Mouse (Mus musculus) adrenal gland (tissue): ENCODE measurements around the gene Hs6st1.

Source experiments
- intact Hi-C: fragments of 180-260 bp; cut with DNase I; formaldehyde crosslinking; loops from one replicate; pipeline ENCODE4 v1.15.1; 2025
- microRNA-seq, 2 experiments: library from miRNA; unstranded; fragments of <30 nt; microRNA quantifications; one replicate each; pipeline ENCODE4; 2019

Hs6st1 gene

DNA sequence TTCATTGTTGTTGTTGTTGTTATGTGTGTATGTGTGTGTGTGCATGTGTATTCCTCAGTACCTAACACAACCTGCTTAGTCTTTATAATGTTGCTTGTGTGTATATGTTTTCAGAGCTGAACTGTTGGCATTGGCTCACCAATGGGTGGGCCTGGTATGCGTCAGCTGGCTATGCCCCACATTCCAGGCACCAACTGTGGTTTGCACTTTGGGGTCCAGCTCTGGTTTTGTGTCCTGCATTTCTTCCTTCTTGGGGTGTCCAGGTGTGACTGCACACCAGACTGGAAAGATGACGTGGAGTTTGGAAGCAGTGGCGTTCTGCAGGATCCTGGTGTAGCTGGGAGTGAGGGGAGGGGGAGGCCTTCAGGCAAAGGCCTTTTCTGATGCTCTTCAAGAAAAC lies 50.8 kb downstream of the Hs6st1 start:
- intact Hi-C loops = no loop called here

DNA sequence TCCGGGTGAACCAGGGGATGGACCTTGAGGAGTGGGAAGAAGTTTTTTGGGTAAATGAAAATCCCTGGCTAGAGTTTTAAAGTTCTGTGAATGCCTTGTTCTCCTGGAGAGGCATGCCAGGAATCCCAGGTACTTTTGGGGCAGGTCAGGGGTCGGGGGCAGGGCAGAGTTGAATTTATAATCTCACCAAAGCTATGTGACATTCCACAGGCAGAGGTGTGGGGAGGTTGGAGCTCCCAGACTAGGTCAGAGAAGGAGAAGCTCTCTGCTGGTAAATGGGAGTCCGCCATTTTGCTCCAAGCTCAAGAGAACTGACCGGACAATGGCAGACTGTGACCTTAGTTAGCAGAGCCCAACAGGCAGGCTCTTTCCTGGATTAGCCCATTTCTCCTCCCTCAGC lies 51.2 kb downstream of the Hs6st1 start:
- intact Hi-C loops = no loop called here

DNA sequence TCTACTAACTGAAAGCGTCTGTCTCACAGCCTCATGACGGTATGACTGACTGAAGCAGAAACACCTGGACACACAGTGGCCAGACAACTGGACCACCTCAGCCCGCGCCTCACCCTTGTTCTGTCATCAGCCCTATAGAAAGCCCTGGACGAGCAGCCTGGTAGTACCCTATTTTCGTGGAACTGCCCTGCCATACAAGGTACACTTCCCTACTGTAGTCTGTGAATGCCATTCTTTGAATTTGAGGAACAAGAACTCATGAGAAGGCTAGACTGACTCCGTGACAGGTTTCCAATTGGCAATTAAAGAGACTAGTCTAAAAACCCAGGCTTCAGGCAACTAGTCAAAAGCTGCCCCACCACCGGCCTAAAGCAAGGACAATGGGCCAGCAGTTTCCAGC lies 53.0 kb downstream of the Hs6st1 start:
- intact Hi-C loops = no loop called here

DNA sequence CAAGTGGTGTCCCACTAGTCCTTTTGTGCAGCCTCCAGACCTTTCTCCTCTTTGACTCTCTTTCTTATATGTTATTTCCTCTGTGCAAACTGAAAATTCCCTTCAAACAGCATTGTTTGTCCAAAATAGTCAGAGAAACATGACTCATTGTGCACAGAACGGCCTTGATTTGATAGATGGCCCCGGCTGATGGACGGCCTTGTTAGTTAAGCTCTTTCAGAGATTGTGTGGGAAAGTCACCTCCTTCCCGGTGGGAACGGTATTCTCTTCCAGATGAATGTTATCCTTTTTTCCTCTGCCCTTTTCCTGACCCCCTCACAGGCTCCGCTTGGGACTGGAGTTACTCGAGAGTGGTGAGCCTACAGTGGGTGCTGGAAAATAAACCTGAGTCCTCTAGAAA lies 56.9 kb downstream of the Hs6st1 start:
- intact Hi-C loops = no loop called here

DNA sequence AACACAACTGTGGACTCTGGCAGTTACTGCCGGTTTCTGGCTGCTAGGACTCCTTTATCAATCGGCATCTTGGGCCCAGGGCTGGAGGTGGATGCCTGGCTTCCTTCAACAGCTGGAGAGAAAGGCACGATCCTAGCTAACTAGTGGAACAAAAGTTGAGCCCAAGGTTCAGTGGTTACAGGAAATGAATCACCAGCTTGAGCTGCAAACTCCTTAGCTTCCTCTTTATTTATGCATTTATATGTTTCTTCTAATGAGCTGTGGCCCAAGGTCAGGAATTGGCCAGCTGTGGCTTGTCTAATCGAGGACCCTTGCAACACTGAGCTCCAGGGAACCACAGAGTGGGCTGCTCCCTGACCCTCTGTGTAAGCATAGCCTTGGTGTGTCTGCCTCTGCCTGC lies 60.9 kb downstream of the Hs6st1 start:
- intact Hi-C loops = no loop called here

DNA sequence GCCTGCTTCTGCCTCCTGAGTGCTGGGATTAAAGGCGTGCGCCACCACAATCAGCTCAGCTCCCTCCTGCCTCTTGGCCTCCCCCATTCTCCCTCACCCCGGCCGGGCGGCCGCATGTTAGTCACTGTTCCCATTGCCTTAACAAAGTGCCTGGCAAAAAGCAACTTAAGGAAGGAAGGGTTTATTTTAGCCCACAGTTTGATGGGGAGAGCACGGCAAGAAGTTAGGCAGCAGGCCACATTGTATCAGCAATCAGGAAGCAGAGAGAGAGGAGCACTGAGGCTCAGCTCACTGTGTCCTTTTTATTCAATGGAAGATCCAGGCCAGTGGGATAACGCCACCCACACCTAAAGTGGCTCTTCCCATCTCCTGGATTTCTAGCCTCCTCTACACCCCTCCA lies 61.7 kb downstream of the Hs6st1 start:
- intact Hi-C loops = loop anchor here (10.0 kb wide), 1 partner anchor 405 kb away; no protein-coding TSS in a partner anchor

DNA sequence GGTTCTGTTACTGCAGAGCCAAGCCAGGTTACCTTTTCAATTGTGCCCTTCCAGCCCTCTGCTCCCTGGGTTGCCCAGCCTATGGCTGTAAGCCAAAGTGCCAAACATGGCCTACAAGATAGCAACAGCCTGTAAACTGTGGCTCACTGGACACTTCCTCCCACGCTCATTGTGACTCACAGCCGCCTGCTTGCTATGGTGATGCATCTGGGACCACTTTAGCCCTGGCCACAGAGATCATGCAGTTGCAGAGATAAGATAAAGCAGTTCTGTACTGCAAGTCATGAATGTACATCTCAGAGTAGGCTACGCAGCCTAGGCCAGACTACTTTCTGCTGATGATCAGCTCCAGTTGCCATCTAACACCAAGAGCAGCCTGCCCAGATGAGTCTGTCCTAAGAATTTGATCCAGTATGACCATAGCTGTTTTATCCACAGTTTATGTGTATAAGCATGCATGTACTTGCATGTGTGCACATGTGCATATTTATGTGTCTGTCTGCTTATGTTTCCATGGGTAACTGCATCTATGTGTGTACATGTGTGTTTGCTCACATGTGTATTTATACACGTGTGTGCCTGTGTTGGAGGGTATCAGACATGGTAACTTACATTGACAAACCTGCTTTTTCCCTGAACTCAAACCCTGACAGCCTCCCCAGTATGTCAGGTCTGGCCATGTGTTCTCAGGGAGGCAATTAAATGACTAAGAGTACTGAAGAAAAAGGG lies 62.3 kb downstream of the Hs6st1 start:
- intact Hi-C loops = loop anchor here (10.0 kb wide), 1 partner anchor 406 kb away; no protein-coding TSS in a partner anchor

DNA sequence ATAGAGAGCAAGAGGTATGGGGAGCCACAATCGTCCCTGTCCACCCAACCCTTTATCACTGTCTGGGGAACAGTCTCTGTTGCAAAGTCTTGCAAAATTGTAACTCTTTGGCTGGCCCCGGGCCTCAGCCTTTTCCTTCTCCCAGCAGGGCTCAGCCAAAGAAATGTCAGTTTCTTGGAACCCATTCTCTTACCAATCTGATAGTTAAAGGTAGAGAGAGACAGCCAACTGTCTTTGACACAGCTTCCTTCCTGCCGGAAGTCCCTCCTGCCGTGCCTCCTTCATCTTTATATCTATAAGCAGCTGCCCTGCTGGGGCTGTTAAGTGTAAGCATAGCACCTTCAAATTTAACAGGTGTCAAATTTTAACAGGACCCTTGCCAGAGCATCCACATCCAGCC lies 63.0 kb downstream of the Hs6st1 start:
- intact Hi-C loops = loop anchor here (10.0 kb wide), 1 partner anchor 406 kb away; no protein-coding TSS in a partner anchor

DNA sequence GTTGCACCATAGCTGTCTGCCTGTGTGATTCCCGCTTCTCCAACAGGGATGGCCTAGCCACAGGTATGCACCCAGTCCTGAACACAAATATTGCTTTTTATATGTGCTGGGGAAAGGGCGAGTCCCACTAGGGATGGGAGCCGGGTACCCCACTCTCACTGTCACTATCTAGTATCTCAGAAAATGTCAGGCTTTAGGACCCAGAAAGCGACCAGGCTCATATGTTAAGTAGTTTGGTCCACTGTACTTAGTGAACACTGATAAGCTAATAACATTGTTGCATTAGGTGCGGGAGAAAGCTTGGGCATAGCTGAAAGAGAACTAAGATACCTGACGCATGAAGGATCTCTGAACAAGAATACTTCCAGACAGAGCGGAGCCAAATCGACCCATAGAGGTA lies 63.6 kb downstream of the Hs6st1 start:
- intact Hi-C loops = loop anchor here (2.0 to 10.0 kb wide), 2 partner anchors 61 to 407 kb away; no protein-coding TSS in a partner anchor

DNA sequence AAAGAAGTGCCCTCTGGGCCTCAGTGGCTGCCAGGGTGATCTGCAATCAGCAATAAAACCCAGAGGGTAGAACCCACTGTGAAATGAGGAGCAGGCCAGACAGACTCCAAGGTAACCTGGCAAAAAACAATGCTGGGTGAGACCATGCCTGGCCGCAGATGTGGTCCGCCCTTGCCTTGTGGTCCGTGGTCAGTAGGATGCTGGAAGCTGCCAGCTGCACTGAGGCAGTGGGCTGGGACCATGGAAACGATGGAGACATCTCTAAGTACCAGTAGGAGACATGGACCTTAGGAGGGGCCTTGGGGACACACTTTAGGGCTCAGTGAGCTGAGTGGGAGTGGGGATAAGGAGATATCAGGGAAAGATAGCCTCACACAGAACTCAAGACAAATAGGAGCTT lies 64.0 kb downstream of the Hs6st1 start:
- intact Hi-C loops = loop anchor here (2.0 to 10.0 kb wide), 2 partner anchors 61 to 407 kb away; no protein-coding TSS in a partner anchor

DNA sequence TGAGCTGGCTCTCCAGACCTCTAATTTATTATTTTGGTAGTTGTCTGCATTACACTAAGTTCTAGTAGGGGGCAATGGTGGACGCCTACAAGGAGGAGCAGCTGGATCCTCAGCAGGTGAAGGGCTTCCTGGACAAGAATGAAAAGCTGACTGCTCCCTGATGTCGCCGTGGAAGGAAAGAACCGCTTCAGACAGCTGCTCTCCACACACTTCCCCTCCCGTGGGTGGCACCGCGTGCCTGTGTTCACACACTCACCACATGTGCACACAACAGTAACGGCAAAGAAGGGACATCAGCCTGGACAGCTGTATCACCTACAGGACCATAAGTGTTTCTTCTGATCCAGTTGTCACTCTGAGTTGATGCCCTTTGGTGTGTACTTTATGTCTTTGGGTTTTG lies 64.8 kb downstream of the Hs6st1 start:
- intact Hi-C loops = loop anchor here (2.0 to 10.0 kb wide), 2 partner anchors 62 to 408 kb away; no protein-coding TSS in a partner anchor

DNA sequence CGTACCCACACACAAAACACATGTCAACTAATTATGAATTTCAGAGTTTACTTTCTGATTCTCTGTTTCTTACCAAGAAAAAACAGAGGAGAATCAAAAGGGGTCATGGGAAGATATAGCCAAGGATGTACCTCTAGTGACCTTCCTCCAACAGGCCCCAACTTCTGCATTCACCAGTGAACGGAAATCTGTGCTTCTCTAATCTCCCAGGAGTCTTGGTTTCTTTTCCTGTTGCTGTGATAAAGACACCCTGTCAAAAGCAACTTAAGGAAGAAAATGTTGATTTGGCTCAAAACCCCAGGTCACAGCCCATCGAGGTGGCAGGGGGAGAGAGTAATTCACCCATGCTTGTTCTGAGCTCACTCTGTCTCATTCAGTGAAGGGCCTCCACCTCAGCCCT lies 65.4 kb downstream of the Hs6st1 start:
- intact Hi-C loops = loop anchor here (2.0 to 10.0 kb wide), 3 partner anchors 63 to 409 kb away; no protein-coding TSS in a partner anchor

DNA sequence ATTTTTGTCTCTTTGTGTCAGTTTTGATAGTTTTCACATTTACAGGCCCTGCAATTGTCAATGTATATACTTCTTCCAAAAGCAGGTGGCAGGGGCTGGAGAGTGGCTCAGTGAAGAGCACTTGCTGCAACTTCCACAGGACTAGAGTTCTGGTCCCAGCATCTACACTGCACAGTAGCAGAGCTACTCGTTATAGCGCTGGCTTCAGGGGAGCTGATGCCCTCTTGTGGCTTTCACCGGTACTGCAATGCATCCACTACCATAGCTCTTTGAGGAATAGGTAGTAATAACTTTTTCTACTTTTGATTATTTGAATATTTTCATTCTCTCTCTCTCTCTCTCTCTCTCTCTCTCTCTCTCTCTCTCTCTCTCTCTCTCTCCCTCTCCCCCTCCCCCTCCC lies 66.4 kb downstream of the Hs6st1 start:
- intact Hi-C loops = loop anchor here (2.0 to 10.0 kb wide), 2 partner anchors 296 to 410 kb away; no protein-coding TSS in a partner anchor

DNA sequence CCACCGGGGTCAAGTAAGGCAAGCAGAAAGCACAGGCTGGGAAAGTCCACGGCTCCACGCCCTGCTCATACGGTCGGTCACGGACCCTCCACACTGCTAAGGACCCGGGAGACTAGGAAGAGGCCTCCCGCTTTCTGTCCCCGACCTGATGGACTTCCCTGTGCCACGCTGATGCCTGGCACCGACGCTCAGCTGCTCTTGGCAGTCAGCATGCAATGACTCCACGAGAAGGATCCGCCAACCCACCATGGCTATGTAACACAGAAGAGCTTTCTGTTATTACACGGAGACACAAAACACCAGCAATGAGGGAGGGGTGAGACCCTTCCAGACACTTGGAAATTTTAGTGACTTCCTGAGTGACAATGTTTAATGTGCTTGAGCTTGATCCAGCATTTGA lies 72.1 kb downstream of the Hs6st1 start:
- intact Hi-C loops = no loop called here

DNA sequence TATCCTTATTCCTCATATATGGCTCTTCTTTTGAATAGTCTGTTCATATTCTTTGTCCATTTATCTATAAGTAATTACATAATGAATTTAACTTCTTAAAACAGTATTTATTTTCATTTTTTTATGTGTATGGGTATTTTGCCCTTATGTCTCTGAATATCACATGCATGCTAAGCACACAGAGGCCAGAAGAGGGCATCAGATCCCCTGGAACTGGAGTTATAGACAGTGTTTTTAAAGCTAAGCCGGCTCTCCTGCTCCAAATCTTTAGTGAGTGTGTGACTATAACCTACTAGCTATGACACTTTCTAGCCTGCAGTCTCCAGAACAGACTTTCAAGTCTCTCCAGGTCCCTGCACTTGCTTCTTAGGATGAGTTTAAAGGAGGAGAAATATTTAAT lies 76.8 kb downstream of the Hs6st1 start:
- intact Hi-C loops = loop anchor here (5.0 kb wide), 1 partner anchor 107 kb away; no protein-coding TSS in a partner anchor

DNA sequence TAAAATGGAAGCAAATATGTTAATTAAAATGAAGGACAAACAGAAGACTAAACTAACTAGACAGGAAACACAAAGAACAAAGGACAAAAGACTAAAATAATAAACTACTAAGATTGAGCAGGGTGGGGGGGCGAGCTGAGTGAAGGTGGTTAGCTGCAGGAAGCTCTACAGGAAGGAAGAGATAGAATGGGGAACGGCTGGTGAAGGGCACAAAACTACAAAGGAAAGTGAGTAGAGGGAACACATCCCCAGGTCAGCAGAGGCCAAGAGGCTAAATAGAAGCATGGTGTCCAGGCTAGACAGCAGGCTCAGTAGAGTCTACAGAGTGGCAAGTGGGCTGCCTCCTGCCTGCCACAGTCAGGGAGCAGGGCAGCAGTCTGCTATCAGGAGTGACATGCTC lies 80.6 kb downstream of the Hs6st1 start:
- intact Hi-C loops = loop anchor here (5.0 kb wide), 1 partner anchor 103 kb away; no protein-coding TSS in a partner anchor

DNA sequence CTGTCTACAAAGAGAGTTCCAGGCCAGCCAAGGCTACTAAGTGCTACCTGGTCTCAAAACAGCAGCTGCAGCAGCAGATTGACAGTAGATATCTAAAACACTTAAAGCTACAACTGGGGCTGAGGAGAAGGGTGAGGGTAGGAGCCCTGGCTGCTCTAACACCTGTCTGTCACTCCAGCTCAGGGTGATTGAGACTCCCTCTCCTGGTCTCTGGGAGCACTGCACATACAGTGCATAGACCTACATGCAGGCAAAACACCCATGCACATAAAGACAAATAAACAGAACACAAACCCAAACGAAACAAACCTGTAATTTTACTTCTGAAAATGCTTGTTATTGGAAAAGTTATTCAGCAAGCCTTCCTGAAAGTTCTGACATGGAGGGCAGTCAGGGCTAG lies 81.2 kb downstream of the Hs6st1 start:
- intact Hi-C loops = loop anchor here (5.0 kb wide), 1 partner anchor 103 kb away; no protein-coding TSS in a partner anchor

Small RNA genes lying within 50 kb of the gene (microRNA-seq; reads per million reads assigned to microRNA genes)
- gene Mir6897 = 4.8 to 5.7 reads per million in 2 experiments
